Mouse (Mus musculus) CH12.LX (cell line): ENCODE data around the gene Gm21953.
"Not testable (repeated sequence)": the region's sequence is repeated elsewhere in the genome, so short reads cannot be mapped to it uniquely, and the experiment has no call there.

Experiments used
- CHD1 ChIP-seq: IDR thresholded peaks from 2 replicates; pipeline ENCODE4 v1.6.1; 2012; ENCODE audit warnings: low read depth, low read length, improper control_type of control experiment, inconsistent platforms
- CTCF ChIP-seq, 2 experiments: IDR thresholded peaks in 1 of 2; conservative IDR thresholded peaks in 1 of 2; 2 replicates each; pipeline ENCODE4 v1.5.1; 2011 to 2012; ENCODE audit warnings: low read depth in 2 of 2, low read length in 2 of 2, improper control_type of control experiment in 1 of 2, inconsistent platforms in 1 of 2, mild to moderate bottlenecking in 1 of 2, moderate library complexity in 1 of 2
- MXI1 ChIP-seq: IDR thresholded peaks from 2 replicates; pipeline ENCODE4 v1.6.1; 2011; ENCODE audit warnings: mild to moderate bottlenecking, low read depth, low read length, improper control_type of control experiment
- ZKSCAN1 ChIP-seq: IDR thresholded peaks from 2 replicates; pipeline ENCODE4 v1.6.1; 2012; ENCODE audit warnings: low read depth, inconsistent platforms, low read length, improper control_type of control experiment, borderline replicate concordance
- ZMIZ1 ChIP-seq: IDR thresholded peaks from 2 replicates; pipeline ENCODE4 v1.6.1; 2012; ENCODE audit warnings: low read depth, mild to moderate bottlenecking, inconsistent platforms, low read length, improper control_type of control experiment

GRCm38 (mm10) chr4:42255467-42255866 is 38.6 kb upstream of the Gm21953 start, which contains the start of gene Ccl21b:
- TF ChIP-seq MXI1; ZKSCAN1; CHD1; CTCF (conservative IDR thresholded peaks at IDR 0.05 in 1 of 2, IDR thresholded peaks at IDR 0.05 in 1 of 2; ENCODE audit: low read depth in 2 of 2, low read length in 2 of 2); ZMIZ1: not testable (repeated sequence)
